Mouse (Mus musculus) right cerebral cortex, postnatal 10 days (tissue): ENCODE measurements at regions not wholly inside any gene's neighbourhood (a gene's known extent, or its start where the extent isn't known, plus 50 kb on each side); places are given as distances from the start of the nearest gene placed in this dataset.

ENCODE experiments used
- DNase-seq, 2 experiments: peaks; one replicate each; pipeline ENCODE4 v3.0.0; 2021; ENCODE audit warnings: low spot score in 2 of 2

- no peak for DNase-seq
These were observed 71.0 kb upstream of the Gm11733 start for GRCm38 (mm10) chr11:117413133-117413532.

- no peak for DNase-seq
These were observed 70.0 kb upstream of the Gm11733 start for GRCm38 (mm10) chr11:117413942-117414705.

GRCm38 (mm10) chr11:117414871-117415323 lies 69.3 kb upstream of the Gm11733 start:
- peak in 1 of 2 experiments; percentile 58 for DNase-seq

GRCm38 (mm10) chr11:117415466-117415865 lies 68.7 kb upstream of the Gm11733 start:
- DNase-seq: peak; percentile 58 to 70

GRCm38 (mm10) chr11:117415955-117416354 lies 68.2 kb upstream of the Gm11733 start:
- DNase-seq: peak in 1 of 2 experiments; percentile 52

- DNase-seq: no peak
These were observed 67.0 kb upstream of the Gm11733 start for GRCm38 (mm10) chr11:117416984-117417670.

- DNase-seq: no peak
These were observed 66.1 kb upstream of the Gm11733 start for GRCm38 (mm10) chr11:117417959-117418574.

GRCm38 (mm10) chr11:117418939-117419338 lies 65.2 kb upstream of the Gm11733 start:
- no peak for DNase-seq

- DNase-seq: no peak
These were observed 64.7 kb upstream of the Gm11733 start for GRCm38 (mm10) chr11:117419351-117419969.

- DNase-seq: no peak
These were observed 61.5 kb upstream of the Gm11733 start for GRCm38 (mm10) chr11:117422713-117423112.

- no peak for DNase-seq
These were observed 60.7 kb upstream of the Gm11733 start for GRCm38 (mm10) chr11:117423422-117423821.

GRCm38 (mm10) chr11:117425466-117425865 lies 58.7 kb upstream of the Gm11733 start:
- no peak for DNase-seq

- no peak for DNase-seq
These were observed 58.2 kb upstream of the Gm11733 start for GRCm38 (mm10) chr11:117425927-117426326.

- DNase-seq: no peak
These were observed 57.5 kb upstream of the Gm11733 start for GRCm38 (mm10) chr11:117426651-117427050.

- no peak for DNase-seq
These were observed 56.2 kb upstream of the Gm11733 start for GRCm38 (mm10) chr11:117427808-117428510.

- no peak for DNase-seq
These were observed 54.8 kb upstream of the Gm11733 start for GRCm38 (mm10) chr11:117429326-117429752.

- no peak for DNase-seq
These were observed 54.3 kb upstream of the Gm11733 start for GRCm38 (mm10) chr11:117429894-117430293.

GRCm38 (mm10) chr11:117434056-117434455 lies 50.1 kb upstream of the Gm11733 start:
- no peak for DNase-seq
